Mouse (Mus musculus): Measurements from ENCODE around the gene Tmprss7. TPM values are rescaled to one million over a fixed set of nuclear protein-coding genes. Genes with fewer than 3 reads are reported as not detected.

Gene Tmprss7
- total RNA-seq, 4 experiments from 2014 or later: not detected

GRCm38 (mm10) chr16:45686833-45687232 lies 6.6 kb downstream of the Tmprss7 start:
- DNase-seq (ENCODE audit: low spot score in 2 of 2): no peak

- DNase-seq (ENCODE audit: low spot score in 2 of 2): no peak
Measured at GRCm38 (mm10) chr16:45685295-45685694, 8.2 kb downstream of the Tmprss7 start.

GRCm38 (mm10) chr16:45684815-45685214 lies 8.6 kb downstream of the Tmprss7 start:
- DNase-seq (ENCODE audit: low spot score in 2 of 2): peak; percentile 5 to 7

- no peak for DNase-seq (ENCODE audit: low spot score in 2 of 2)
Measured at GRCm38 (mm10) chr16:45676462-45676861, 17.0 kb downstream of the Tmprss7 start.

- DNase-seq (ENCODE audit: low spot score in 2 of 2): no peak
Measured at GRCm38 (mm10) chr16:45670005-45670404, 23.5 kb downstream of the Tmprss7 start.

GRCm38 (mm10) chr16:45668178-45668577 lies 25.3 kb downstream of the Tmprss7 start:
- no peak for DNase-seq (ENCODE audit: low spot score in 2 of 2)

- DNase-seq (ENCODE audit: low spot score in 2 of 2): no peak
Measured at GRCm38 (mm10) chr16:45666136-45666535, 27.3 kb downstream of the Tmprss7 start.

- DNase-seq (ENCODE audit: low spot score in 2 of 2): no peak
Measured at GRCm38 (mm10) chr16:45662381-45662780, 31.1 kb downstream of the Tmprss7 start.

- DNase-seq (ENCODE audit: low spot score in 2 of 2): no peak
Measured at GRCm38 (mm10) chr16:45659596-45659995, 33.9 kb downstream of the Tmprss7 start.

- DNase-seq (ENCODE audit: low spot score in 2 of 2): no peak
Measured at GRCm38 (mm10) chr16:45658248-45658647, 35.2 kb downstream of the Tmprss7 start.

GRCm38 (mm10) chr16:45657574-45658159 lies 35.8 kb downstream of the Tmprss7 start:
- no peak for DNase-seq (ENCODE audit: low spot score in 2 of 2)

GRCm38 (mm10) chr16:45654465-45654864 lies 39.0 kb downstream of the Tmprss7 start:
- DNase-seq (ENCODE audit: low spot score in 2 of 2): no peak

GRCm38 (mm10) chr16:45653934-45654332 lies 39.5 kb downstream of the Tmprss7 start, which contains the start of gene BC016579:
BC016579 (minus strand) TSS chr16:45654068.
- DNase-seq (ENCODE audit: low spot score in 2 of 2): no peak

GRCm38 (mm10) chr16:45653009-45653933 lies 40.2 kb downstream of the Tmprss7 start:
- DNase-seq (ENCODE audit: low spot score in 2 of 2): no peak

GRCm38 (mm10) chr16:45651497-45651896 lies 42.0 kb downstream of the Tmprss7 start:
- no peak for DNase-seq (ENCODE audit: low spot score in 2 of 2)

- no peak for DNase-seq (ENCODE audit: low spot score in 2 of 2)
Measured at GRCm38 (mm10) chr16:45644380-45644779, 49.1 kb downstream of the Tmprss7 start.

GRCm38 (mm10) chr16:45643944-45644343 lies 49.5 kb downstream of the Tmprss7 start:
- no peak for DNase-seq (ENCODE audit: low spot score in 2 of 2)

- no peak for DNase-seq (ENCODE audit: low spot score in 2 of 2)
Measured at GRCm38 (mm10) chr16:45641301-45641700, 52.2 kb downstream of the Tmprss7 start.

GRCm38 (mm10) chr16:45640070-45640762 lies 53.2 kb downstream of the Tmprss7 start:
- no peak for DNase-seq (ENCODE audit: low spot score in 2 of 2)

GRCm38 (mm10) chr16:45635826-45636225 lies 57.6 kb downstream of the Tmprss7 start:
- DNase-seq (ENCODE audit: low spot score in 2 of 2): no peak

- no peak for DNase-seq (ENCODE audit: low spot score in 2 of 2)
Measured at GRCm38 (mm10) chr16:45632420-45632819, 61.0 kb downstream of the Tmprss7 start.
